Mouse (Mus musculus) cerebellum, adult 2 months (tissue): ENCODE measurements around the gene Junb.

ENCODE experiments used
- CTCF ChIP-seq: fragments of 200-500 bp; IDR thresholded peaks from 2 replicates; pipeline ENCODE4 v1.5.1; 2011; ENCODE audit warnings: low read depth, mild to moderate bottlenecking, control low read depth, low read length, moderate library complexity, borderline replicate concordance; ENCODE audit not compliant: insufficient read depth
- POLR2A ChIP-seq: fragments of 200-500 bp; IDR thresholded peaks from 2 replicates; pipeline ENCODE4 v1.6.1; 2011; ENCODE audit warnings: low read length, control low read depth, borderline replicate concordance; ENCODE audit not compliant: insufficient read depth

- TF ChIP-seq CTCF, result no peak
- no peak for TF ChIP-seq POLR2A
Observed at GRCm38 (mm10) chr8:84949753-84950152, 28.8 kb downstream of the Junb start.
